Mouse (Mus musculus): ENCODE results near the gene Carhsp1.

The Carhsp1 gene

GRCm38 (mm10) chr16:8671551-8672349 is at the start of gene Carhsp1:
TSS of gene Carhsp1 (minus strand) at chr16:8672155.
- no peak for TF ChIP-seq GATA4 (IDR thresholded peaks at IDR 0.05; ENCODE audit: insufficient replicate concordance, low read length)

- no peak for TF ChIP-seq GATA4 (IDR thresholded peaks at IDR 0.05; ENCODE audit: insufficient replicate concordance, low read length)
Observed at GRCm38 (mm10) chr16:8720447-8720846, 48.5 kb upstream of the Carhsp1 start.

- TF ChIP-seq GATA4 (IDR thresholded peaks at IDR 0.05; ENCODE audit: insufficient replicate concordance, low read length): no peak
Observed at GRCm38 (mm10) chr16:8717744-8718143, 45.8 kb upstream of the Carhsp1 start.

- TF ChIP-seq GATA4 (IDR thresholded peaks at IDR 0.05; ENCODE audit: insufficient replicate concordance, low read length): no peak
Observed at GRCm38 (mm10) chr16:8716300-8716699, 44.3 kb upstream of the Carhsp1 start.

- no peak for TF ChIP-seq GATA4 (IDR thresholded peaks at IDR 0.05; ENCODE audit: insufficient replicate concordance, low read length)
Observed at GRCm38 (mm10) chr16:8715513-8716080, 43.6 kb upstream of the Carhsp1 start.

- TF ChIP-seq GATA4 (IDR thresholded peaks at IDR 0.05; ENCODE audit: insufficient replicate concordance, low read length): no peak
Observed at GRCm38 (mm10) chr16:8714851-8715250, 42.9 kb upstream of the Carhsp1 start.

GRCm38 (mm10) chr16:8711998-8712397 is 40.0 kb upstream of the Carhsp1 start:
- TF ChIP-seq GATA4 (IDR thresholded peaks at IDR 0.05; ENCODE audit: insufficient replicate concordance, low read length): no peak

GRCm38 (mm10) chr16:8700586-8700985 is 28.6 kb upstream of the Carhsp1 start:
- no peak for TF ChIP-seq GATA4 (IDR thresholded peaks at IDR 0.05; ENCODE audit: insufficient replicate concordance, low read length)

- TF ChIP-seq GATA4 (IDR thresholded peaks at IDR 0.05; ENCODE audit: insufficient replicate concordance, low read length): no peak
Observed at GRCm38 (mm10) chr16:8699556-8699955, 27.6 kb upstream of the Carhsp1 start.

- no peak for TF ChIP-seq GATA4 (IDR thresholded peaks at IDR 0.05; ENCODE audit: insufficient replicate concordance, low read length)
Observed at GRCm38 (mm10) chr16:8691206-8691605, 19.3 kb upstream of the Carhsp1 start.

GRCm38 (mm10) chr16:8689979-8690656 is 18.2 kb upstream of the Carhsp1 start:
- TF ChIP-seq GATA4 (IDR thresholded peaks at IDR 0.05; ENCODE audit: insufficient replicate concordance, low read length): no peak

GRCm38 (mm10) chr16:8687559-8688112 is 15.7 kb upstream of the Carhsp1 start:
- TF ChIP-seq GATA4 (IDR thresholded peaks at IDR 0.05; ENCODE audit: insufficient replicate concordance, low read length): no peak

- no peak for TF ChIP-seq GATA4 (IDR thresholded peaks at IDR 0.05; ENCODE audit: insufficient replicate concordance, low read length)
Observed at GRCm38 (mm10) chr16:8686871-8687535, 15.0 kb upstream of the Carhsp1 start.

GRCm38 (mm10) chr16:8686121-8686870 is 14.3 kb upstream of the Carhsp1 start:
- no peak for TF ChIP-seq GATA4 (IDR thresholded peaks at IDR 0.05; ENCODE audit: insufficient replicate concordance, low read length)
